Mouse (Mus musculus) macrophage (primary cell): Measurements from ENCODE around the gene Fscn1. TPM values are rescaled to one million over a fixed set of nuclear protein-coding genes. Genes with fewer than 3 reads are reported as not detected.

ENCODE experiments used
- H3K27ac ChIP-seq: fragments of 350-480 bp; formaldehyde crosslinking; 2 replicates; pipeline ENCODE4 v1.9.0; 2021
- H3K36me3 ChIP-seq: fragments of 350-480 bp; formaldehyde crosslinking; 2 replicates; pipeline ENCODE4 v1.9.0; 2021; ENCODE audit errors: inconsistent target
- H3K4me3 ChIP-seq: fragments of 350-480 bp; formaldehyde crosslinking; 2 replicates; pipeline ENCODE4 v1.9.0; 2021; ENCODE audit errors: inconsistent target
- H3K79me2 ChIP-seq: fragments of 350-480 bp; formaldehyde crosslinking; 2 replicates; pipeline ENCODE4 v1.9.0; 2021; ENCODE audit errors: inconsistent target
- WGBS: methylation state at CpG from one replicate; pipeline ENCODE4 v1.1.7; 2026; ENCODE audit warnings: inconsistent platforms; ENCODE audit not compliant: missing documents; 5-methylcytosine and 5-hydroxymethylcytosine counted together
- polyA plus RNA-seq: library from polyadenylated mRNA; stranded (reverse); fragments of 250-400 nt; gene quantifications from 3 replicates; pipeline ENCODE4 v1.2.4, GENCODE M21; 2018; ENCODE audit warnings: inconsistent platforms
- total RNA-seq, 78 experiments: library from RNA; depleted of rRNA; stranded (reverse); fragments of 250-400 nt; gene quantifications; 1 replicate in 9 of 78; 2 replicates in 24 of 78; 3 replicates in 43 of 78; 4 replicates in 2 of 78; pipeline ENCODE4 v1.2.4; 2018; ENCODE audit warnings: inconsistent platforms in 56 of 78

The Fscn1 gene
- 10 to 100 TPM in 2 of 26 experiments, 1 to 10 TPM in 12, under 1 TPM in 7, not detected in 5; 0.31 to 17.6 (median 1.7) TPM for total RNA-seq (2018; cell fraction: chromatin; rRNA removed)
- total RNA-seq (2018; cell fraction: cytosol; rRNA removed), result 10 to 100 TPM in 3 of 26 experiments, 1 to 10 TPM in 23; 1.1 to 31.7 (median 6.6) TPM
- total RNA-seq (2018; cell fraction: nucleus; rRNA removed), result 10 to 100 TPM in 5 of 26 experiments, 1 to 10 TPM in 16, under 1 TPM in 5; 0.25 to 20.1 (median 3.4) TPM
- 0.81 to 1.8 TPM (median 0.94 TPM) in 3 replicates for polyA plus RNA-seq

- Histone ChIP-seq H3K36me3 (no peaks in the 10 kb centered on the region), H3K79me2 (no peaks in the 10 kb centered on the region), H3K27ac (no peak within 1 kb of the TSS), H3K4me3 (no peak within 1 kb of the TSS)
- WGBS, result 18% methylated on average over 42 of the region's 44 CpGs
These were observed at the start of gene Fscn1 for GRCm38 (mm10) chr5:142959576-142960556. Gene Fscn1 (plus strand): TSS chr5:142960343.

- WGBS, result 95% methylated on average over 2 of the region's 2 CpGs
- Histone ChIP-seq H3K4me3 (no peak overlapping the region), H3K27ac (peak overlapping the region; percentile 100; the same call in 1 of the 2 replicates), H3K79me2 (peaks cover 30% of the 10 kb centered on the region), H3K36me3 (no peaks in the 10 kb centered on the region)
These were observed 48.5 kb upstream of the Fscn1 start for GRCm38 (mm10) chr5:142911629-142912028.

GRCm38 (mm10) chr5:142912320-142912719 lies 47.8 kb upstream of the Fscn1 start:
- WGBS, result 94% methylated on average over 3 of the region's 3 CpGs
- Histone ChIP-seq H3K4me3 (no peak overlapping the region), H3K27ac (no peak overlapping the region), H3K36me3 (no peaks in the 10 kb centered on the region), H3K79me2 (peaks cover 24% of the 10 kb centered on the region)

GRCm38 (mm10) chr5:142912739-142913138 lies 47.4 kb upstream of the Fscn1 start:
- no peak overlapping the region for H3K27ac ChIP-seq
- WGBS, result 73% methylated on average over 4 of the region's 4 CpGs
- H3K36me3 ChIP-seq, result no peaks in the 10 kb centered on the region
- H3K79me2 ChIP-seq, result peaks cover 20% of the 10 kb centered on the region
- no peak overlapping the region for H3K4me3 ChIP-seq

GRCm38 (mm10) chr5:142915231-142915630 lies 44.9 kb upstream of the Fscn1 start:
- 91% methylated on average over 11 of the region's 11 CpGs for WGBS
- Histone ChIP-seq H3K27ac (no peak overlapping the region), H3K36me3 (no peaks in the 10 kb centered on the region), H3K79me2 (peaks cover 10% of the 10 kb centered on the region; the same call in 1 of the 2 replicates), H3K4me3 (no peak overlapping the region)

- no peaks in the 10 kb centered on the region for H3K36me3 ChIP-seq
- H3K27ac ChIP-seq, result no peak overlapping the region
- H3K4me3 ChIP-seq, result no peak overlapping the region
- peaks cover 2% of the 10 kb centered on the region; the same call in 1 of the 2 replicates for H3K79me2 ChIP-seq
- WGBS, result 86% methylated on average over 7 of the region's 7 CpGs
These were observed 43.5 kb upstream of the Fscn1 start for GRCm38 (mm10) chr5:142916593-142916992.

GRCm38 (mm10) chr5:142917402-142917801 lies 42.7 kb upstream of the Fscn1 start:
- H3K36me3 ChIP-seq, result no peaks in the 10 kb centered on the region
- H3K79me2 ChIP-seq, result no peaks in the 10 kb centered on the region
- no peak overlapping the region for H3K27ac ChIP-seq
- H3K4me3 ChIP-seq, result no peak overlapping the region
- WGBS, result 98% methylated on average over 7 of the region's 8 CpGs

- Histone ChIP-seq H3K4me3 (no peak overlapping the region), H3K27ac (peak overlapping the region; percentile 84), H3K79me2 (no peaks in the 10 kb centered on the region), H3K36me3 (no peaks in the 10 kb centered on the region)
- 10% methylated on average over 7 of the region's 8 CpGs for WGBS
These were observed 39.7 kb upstream of the Fscn1 start for GRCm38 (mm10) chr5:142920311-142921073.

GRCm38 (mm10) chr5:142921074-142921459 lies 39.1 kb upstream of the Fscn1 start:
- Histone ChIP-seq H3K79me2 (no peaks in the 10 kb centered on the region), H3K27ac (peak overlapping the region; percentile 84), H3K36me3 (no peaks in the 10 kb centered on the region), H3K4me3 (no peak overlapping the region)
- WGBS, result 44% methylated on average over 6 of the region's 6 CpGs

- no peaks in the 10 kb centered on the region for H3K79me2 ChIP-seq
- H3K4me3 ChIP-seq, result no peak overlapping the region
- 81% methylated on average over 5 of the region's 5 CpGs for WGBS
- no peak overlapping the region for H3K27ac ChIP-seq
- no peaks in the 10 kb centered on the region for H3K36me3 ChIP-seq
These were observed 37.9 kb upstream of the Fscn1 start for GRCm38 (mm10) chr5:142922251-142922650.

GRCm38 (mm10) chr5:142923781-142924180 lies 36.4 kb upstream of the Fscn1 start:
- 100% methylated on average over 2 of the region's 3 CpGs for WGBS
- Histone ChIP-seq H3K4me3 (no peak overlapping the region), H3K36me3 (no peaks in the 10 kb centered on the region), H3K79me2 (no peaks in the 10 kb centered on the region; the same call in 1 of the 2 replicates), H3K27ac (no peak overlapping the region)

- no peaks in the 10 kb centered on the region for H3K36me3 ChIP-seq
- peaks cover 3% of the 10 kb centered on the region for H3K79me2 ChIP-seq
- WGBS, result 91% methylated on average over 11 of the region's 12 CpGs
- no peak overlapping the region for H3K27ac ChIP-seq
- no peak overlapping the region for H3K4me3 ChIP-seq
These were observed 35.7 kb upstream of the Fscn1 start for GRCm38 (mm10) chr5:142924336-142924959.

- H3K79me2 ChIP-seq, result peaks cover 22% of the 10 kb centered on the region
- no peak overlapping the region for H3K4me3 ChIP-seq
These were observed 33.8 kb upstream of the Fscn1 start for GRCm38 (mm10) chr5:142926204-142926939.

GRCm38 (mm10) chr5:142926940-142927228 lies 33.3 kb upstream of the Fscn1 start:
- Histone ChIP-seq H3K27ac (peak overlapping the region; percentile 64), H3K4me3 (no peak overlapping the region), H3K36me3 (no peaks in the 10 kb centered on the region), H3K79me2 (peaks cover 28% of the 10 kb centered on the region)
- WGBS, result 55% methylated on average over 3 of the region's 3 CpGs

More at GRCm38 (mm10) chr5:142926204-142926939, 33.8 kb upstream of the Fscn1 start:
- 20% methylated on average over 13 of the region's 13 CpGs for WGBS
- H3K36me3 ChIP-seq, result no peaks in the 10 kb centered on the region
- peak overlapping the region; percentile 64 for H3K27ac ChIP-seq
